Mouse (Mus musculus) heart, postnatal 14 days (tissue): ENCODE data around the gene Abcb9. TPM values are rescaled to one million over a fixed set of nuclear protein-coding genes. Genes with fewer than 3 reads are reported as not detected.
"Not testable (repeated sequence)": the region's sequence is repeated elsewhere in the genome, so short reads cannot be mapped to it uniquely, and the experiment has no call there.

Source experiments
- DNase-seq, 2 experiments: peaks; one replicate each; pipeline ENCODE4 v3.0.0; 2021 to 2022
- intact Hi-C: fragments of 180-260 bp; cut with DNase I; formaldehyde crosslinking; loops from one replicate; pipeline ENCODE4 v1.15.1; 2025
- total RNA-seq, 2 experiments: library from RNA; stranded (reverse); gene quantifications; 2 replicates each; pipeline ENCODE4 v1.2.3; 2021

Abcb9 gene
- total RNA-seq, 2 experiments from 2014 or later: 7.8 to 9.9 TPM

- DNase-seq: no peak
These were observed 20.7 kb downstream of the Abcb9 start for GRCm38 (mm10) chr5:124074845-124075307.

GRCm38 (mm10) chr5:124073682-124074081 lies 21.9 kb downstream of the Abcb9 start:
- intact Hi-C loops: no loop called here
- no peak for DNase-seq

More at GRCm38 (mm10) chr5:124074845-124075307, 20.7 kb downstream of the Abcb9 start:
- intact Hi-C loops: no loop called here

- no peak for DNase-seq
- intact Hi-C loops: no loop called here
These were observed 25.9 kb downstream of the Abcb9 start for GRCm38 (mm10) chr5:124069657-124070056.

- intact Hi-C loops: loop anchor here (2.0 kb wide), 1 partner anchor 19 kb away; no protein-coding TSS in a partner anchor
- peak; percentile 28 to 32 for DNase-seq
These were observed 33.4 kb downstream of the Abcb9 start for GRCm38 (mm10) chr5:124062037-124062824.

GRCm38 (mm10) chr5:124059677-124060076 lies 35.9 kb downstream of the Abcb9 start:
- peak; percentile 40 for DNase-seq
- intact Hi-C loops: no loop called here

GRCm38 (mm10) chr5:124058749-124059148 lies 36.8 kb downstream of the Abcb9 start:
- intact Hi-C loops: no loop called here
- DNase-seq: no peak

GRCm38 (mm10) chr5:124056956-124057355 lies 38.6 kb downstream of the Abcb9 start:
- DNase-seq: no peak
- intact Hi-C loops: no loop called here

GRCm38 (mm10) chr5:124056219-124056618 lies 39.4 kb downstream of the Abcb9 start:
- DNase-seq: no peak
- intact Hi-C loops: no loop called here

- DNase-seq, intact Hi-C loops: not testable (repeated sequence)
These were observed 43.0 kb downstream of the Abcb9 start for GRCm38 (mm10) chr5:124052641-124053040.

GRCm38 (mm10) chr5:124051899-124052491 lies 43.6 kb downstream of the Abcb9 start:
- intact Hi-C loops: no loop called here
- no peak for DNase-seq

- peak in 1 of 2 experiments; percentile 26 for DNase-seq
- intact Hi-C loops: no loop called here
These were observed 45.2 kb downstream of the Abcb9 start for GRCm38 (mm10) chr5:124050095-124051050.

- intact Hi-C loops: loop anchor here (5.0 kb wide), 1 partner anchor 33 kb away; no protein-coding TSS in a partner anchor
These were observed 46.2 kb downstream of the Abcb9 start for GRCm38 (mm10) chr5:124049249-124050045.

GRCm38 (mm10) chr5:124046741-124047401 lies 48.7 kb downstream of the Abcb9 start:
- intact Hi-C loops: loop anchor here (5.0 kb wide), 1 partner anchor 35 kb away; no protein-coding TSS in a partner anchor
- peak in 1 of 2 experiments; percentile 17 for DNase-seq

More at GRCm38 (mm10) chr5:124049249-124050045, 46.2 kb downstream of the Abcb9 start:
- no peak for DNase-seq

- no peak for DNase-seq
- intact Hi-C loops: loop anchor here (5.0 kb wide), 1 partner anchor 37 kb away; no protein-coding TSS in a partner anchor
These were observed 50.1 kb downstream of the Abcb9 start for GRCm38 (mm10) chr5:124045453-124046010.

GRCm38 (mm10) chr5:124043999-124044398 lies 51.6 kb downstream of the Abcb9 start:
- intact Hi-C loops: no loop called here
- DNase-seq: no peak

GRCm38 (mm10) chr5:124043212-124043978 lies 52.2 kb downstream of the Abcb9 start:
- DNase-seq: peak; percentile 65 to 76
- intact Hi-C loops: no loop called here

- no peak for DNase-seq
- intact Hi-C loops: no loop called here
These were observed 54.5 kb downstream of the Abcb9 start for GRCm38 (mm10) chr5:124041097-124041496.

- intact Hi-C loops: no loop called here
- DNase-seq: no peak
These were observed 56.0 kb downstream of the Abcb9 start for GRCm38 (mm10) chr5:124039602-124040001.
